Mouse (Mus musculus): ENCODE results near the gene Casd1. TPM values are rescaled to one million over a fixed set of nuclear protein-coding genes. Genes with fewer than 3 reads are reported as not detected.

Gene Casd1
- polyA plus RNA-seq (2017; shearing (Covaris generic)) = 1 to 10 TPM; 6.4 to 10.0 TPM

DNA sequence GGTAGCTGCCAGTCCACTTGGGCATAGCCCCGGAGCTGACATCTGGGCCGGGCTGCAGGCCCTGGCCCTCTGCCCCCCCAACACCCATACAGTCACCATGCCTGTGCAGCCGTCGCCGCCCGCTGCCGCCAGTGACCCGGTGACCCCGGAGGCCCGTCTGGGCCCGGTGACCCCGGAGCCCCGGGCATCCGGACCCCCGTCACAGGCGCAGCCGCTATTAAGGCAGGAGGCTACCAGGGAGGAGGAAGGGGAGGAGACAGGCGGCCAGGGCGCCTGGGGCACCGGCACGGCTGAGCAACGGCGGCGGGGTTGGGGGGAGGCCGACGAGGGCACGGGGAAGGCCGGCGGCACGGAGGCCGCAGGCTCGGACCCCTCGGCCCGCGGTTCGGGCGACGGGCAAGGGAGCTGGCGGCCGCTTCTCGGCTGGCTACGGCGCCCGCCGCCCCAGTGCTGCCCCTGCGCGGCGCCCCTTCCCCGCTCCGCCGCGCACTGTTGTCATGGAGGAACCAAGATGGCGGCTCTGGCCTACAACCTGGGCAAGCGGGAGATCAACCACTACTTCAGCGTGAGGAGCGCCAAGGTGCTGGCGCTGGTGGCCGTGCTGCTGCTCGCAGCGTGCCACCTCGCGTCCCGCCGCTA lies at the start of gene Casd1:
TSS of gene Casd1 (plus strand) at position 182 of the 639 bp plus-strand sequence.
- peak; percentile 76 for ATAC-seq

DNA sequence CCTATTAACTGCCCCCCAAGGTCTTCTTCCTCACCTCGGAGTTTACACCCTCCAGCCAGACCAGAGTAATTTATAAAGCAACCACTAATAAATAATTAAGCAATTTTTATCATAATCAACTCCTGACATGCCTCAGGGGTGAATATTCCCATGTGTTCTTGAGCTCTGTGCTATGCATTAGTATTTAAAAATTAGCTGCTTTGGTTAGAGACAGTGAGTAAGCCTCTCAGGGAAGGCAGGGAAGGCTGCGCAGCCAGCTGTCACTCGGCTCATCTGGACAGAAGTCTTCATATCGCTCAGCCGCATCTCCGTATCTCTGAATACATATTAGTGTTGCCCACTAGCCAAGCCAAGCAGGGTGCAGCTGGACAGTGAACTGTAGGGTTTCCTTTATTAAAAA lies 45.3 kb upstream of the Casd1 start:
- no peak for ATAC-seq

DNA sequence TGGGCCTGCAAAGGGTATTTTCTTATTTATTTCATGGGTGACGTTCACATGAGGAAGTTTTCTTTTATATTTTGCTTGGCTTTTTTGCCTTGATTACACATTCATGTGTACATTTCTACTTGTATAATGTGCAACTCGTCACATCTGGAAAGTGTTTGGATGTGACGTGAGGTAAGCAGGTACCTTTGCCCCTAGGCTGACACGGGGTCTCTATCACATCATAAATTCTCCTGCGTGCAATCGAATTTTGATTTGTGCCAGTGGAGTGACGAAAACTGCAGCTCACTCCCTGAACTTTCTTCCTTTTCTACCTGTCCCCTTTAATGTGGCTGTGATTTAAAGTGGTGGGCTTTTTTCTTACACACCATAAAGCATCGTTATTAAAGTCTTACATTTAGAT lies 43.6 kb upstream of the Casd1 start:
- ATAC-seq = no peak

DNA sequence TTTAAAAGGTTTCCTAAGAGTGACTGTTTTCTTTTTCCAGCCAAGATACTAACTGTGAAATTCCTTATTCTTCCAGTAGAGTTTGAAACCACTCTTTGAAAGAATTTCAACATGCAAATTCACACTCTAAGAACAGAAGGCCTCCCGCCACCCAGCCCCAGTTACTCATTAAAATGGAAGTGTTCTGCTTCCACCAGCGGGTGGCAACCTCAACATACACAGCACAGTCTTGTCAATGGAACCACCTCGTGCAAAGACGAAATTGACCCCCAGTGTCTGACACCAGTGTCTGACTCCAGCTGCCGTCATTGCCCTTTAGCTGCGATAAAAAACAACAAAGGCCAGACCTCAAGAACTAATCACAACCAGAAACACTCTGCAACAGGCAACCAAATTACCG lies 43.0 kb upstream of the Casd1 start:
- ATAC-seq = no peak

DNA sequence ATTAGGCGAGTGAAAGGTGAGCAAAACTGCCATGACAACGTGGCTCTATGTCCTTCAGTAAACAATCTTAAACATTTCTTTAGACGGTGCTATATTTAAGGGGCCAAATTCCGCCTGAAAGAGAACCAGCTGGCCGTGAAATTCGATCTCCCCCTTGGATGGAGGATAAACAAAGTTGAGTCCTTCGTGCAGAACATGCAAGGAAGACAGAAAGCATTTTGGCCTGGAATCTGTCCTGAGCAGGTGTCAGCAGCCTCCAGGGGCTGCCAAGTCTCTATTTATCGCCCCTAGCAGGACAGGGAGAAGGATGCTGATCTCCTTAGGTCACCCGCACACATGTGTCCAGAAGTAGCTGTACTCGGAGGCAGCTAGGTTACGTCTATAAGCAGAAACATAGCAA lies 39.5 kb upstream of the Casd1 start:
- ATAC-seq = no peak

DNA sequence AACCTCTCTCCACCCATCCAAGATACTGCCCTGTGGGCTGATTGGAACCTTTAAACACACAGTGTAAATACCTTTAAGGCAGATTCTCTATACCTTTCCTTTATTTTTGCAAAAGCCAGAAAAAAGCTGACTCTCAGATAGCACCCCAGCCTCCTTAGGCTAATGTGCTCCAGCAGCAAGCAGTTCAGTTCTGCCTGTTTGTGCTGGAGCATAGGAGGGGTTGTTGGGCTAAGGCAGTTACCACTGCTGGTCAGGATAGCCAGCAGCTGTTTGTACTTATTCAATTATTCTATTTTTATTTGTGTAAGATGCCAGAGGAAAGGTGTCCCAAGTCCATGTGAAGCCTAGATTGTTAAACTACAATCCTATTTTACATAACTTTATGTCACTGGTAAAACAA lies 39.0 kb upstream of the Casd1 start:
- no peak for ATAC-seq

DNA sequence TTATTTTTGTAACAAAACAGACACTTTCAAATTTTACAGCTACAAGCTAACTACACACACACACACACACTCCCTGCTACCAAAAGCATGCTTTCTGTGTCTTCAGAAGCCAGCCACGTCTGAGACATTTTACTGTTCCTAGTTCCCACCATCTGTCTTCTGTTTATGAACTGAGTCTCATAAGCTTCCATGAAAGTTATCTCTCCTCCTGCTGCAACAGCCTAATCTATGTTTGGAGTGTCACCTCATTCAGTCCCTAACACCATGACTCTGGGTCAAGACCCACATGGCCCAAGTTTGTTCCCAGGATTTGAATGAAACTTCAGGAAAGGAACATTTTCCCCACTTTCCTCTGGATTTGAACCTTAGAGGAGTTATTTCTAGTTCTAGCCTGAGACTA lies 38.2 kb upstream of the Casd1 start:
- no peak for ATAC-seq

DNA sequence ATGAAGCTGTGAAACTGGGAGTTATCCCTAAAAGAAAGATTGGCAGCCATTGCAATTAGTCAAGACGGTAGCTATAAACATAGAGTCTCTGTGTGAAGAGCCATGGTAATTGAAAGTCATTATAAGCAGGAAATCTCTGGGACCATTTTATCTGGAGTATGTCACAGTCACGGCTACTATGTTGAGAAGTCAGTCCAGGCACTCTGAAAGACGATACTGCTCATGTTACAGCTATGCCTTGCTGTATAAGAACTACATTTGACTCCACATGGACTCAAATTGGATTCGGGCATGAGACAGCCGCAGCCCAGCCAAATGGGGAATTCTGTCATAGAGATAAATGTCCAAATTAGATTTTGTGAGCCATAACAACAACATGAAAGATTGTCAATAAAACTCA lies 37.2 kb upstream of the Casd1 start:
- ATAC-seq = no peak

DNA sequence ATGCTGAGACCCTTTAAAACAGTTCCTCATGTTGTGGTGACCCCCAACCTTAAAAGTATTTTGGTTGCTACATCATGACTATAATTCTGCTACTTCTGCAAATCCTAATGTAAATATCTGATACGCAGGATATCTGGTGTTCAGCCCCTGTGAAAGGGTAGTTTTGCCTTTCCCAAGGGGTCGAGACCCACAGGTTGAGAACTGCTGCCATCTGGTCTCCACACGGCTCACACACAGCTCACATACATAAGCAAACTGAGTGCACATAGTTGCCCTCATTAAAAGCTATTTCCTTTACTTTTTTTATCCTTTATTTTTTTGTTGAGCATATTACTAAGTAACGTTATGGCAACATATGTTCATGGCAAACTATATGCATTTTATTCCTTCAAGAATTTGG lies 30.2 kb upstream of the Casd1 start:
- ATAC-seq = no peak

DNA sequence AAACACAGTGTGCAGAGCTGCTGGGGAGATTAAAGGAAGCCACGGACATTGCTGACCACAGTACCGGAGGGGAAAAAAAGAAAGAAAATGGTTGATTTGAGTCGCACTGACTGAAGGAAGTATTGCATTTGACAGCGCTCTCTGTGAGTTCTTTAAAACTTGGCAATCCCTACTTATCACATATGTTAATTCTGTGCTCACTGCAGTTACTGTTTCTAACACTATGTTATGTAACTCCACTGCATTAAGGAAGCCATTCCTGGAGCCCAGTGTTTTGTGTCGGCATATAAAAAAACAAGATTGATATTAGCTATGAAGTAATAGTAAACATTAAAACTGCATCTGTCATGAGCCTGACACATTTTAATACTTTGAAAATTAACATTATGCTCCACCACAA lies 22.9 kb upstream of the Casd1 start:
- no peak for ATAC-seq

DNA sequence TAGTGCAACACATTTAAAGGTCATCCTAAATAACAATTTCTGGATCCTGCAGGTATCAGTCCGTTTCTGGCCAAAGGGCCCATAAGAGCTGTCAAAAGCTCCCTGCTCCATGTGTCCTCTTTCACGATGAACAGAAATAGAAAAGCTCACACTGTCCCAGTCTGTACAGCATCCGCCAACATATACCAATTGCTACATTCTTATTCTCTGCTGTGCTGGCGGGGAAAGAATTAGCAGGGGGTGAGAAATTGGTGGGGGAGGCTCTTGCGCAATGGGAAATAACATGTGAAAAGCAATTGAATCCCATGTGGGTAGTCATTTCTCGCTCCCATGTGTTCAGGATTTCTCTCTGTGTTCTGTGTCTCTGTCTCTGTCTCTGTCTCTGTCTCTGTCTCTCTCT lies 22.3 kb upstream of the Casd1 start:
- ATAC-seq = no peak

DNA sequence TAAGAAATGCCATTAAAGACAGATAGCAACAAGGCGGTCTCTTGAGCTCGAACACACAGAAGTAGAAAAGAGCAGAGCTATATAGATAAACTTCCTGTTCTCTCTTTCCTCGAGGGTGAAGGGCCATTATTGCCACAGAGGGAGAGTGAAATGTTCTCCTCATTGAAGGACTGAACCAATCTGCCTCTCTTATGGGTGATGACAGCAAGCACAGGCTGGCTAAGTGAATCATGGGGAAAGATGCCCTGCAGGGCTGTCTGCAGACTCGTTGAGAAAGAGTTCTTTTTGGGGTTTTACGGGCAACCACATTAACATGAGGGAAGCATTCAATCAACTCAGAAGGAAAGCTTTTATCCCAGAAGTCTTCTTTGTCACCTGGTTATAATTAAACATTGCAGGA lies 21.0 kb upstream of the Casd1 start:
- no peak for ATAC-seq

DNA sequence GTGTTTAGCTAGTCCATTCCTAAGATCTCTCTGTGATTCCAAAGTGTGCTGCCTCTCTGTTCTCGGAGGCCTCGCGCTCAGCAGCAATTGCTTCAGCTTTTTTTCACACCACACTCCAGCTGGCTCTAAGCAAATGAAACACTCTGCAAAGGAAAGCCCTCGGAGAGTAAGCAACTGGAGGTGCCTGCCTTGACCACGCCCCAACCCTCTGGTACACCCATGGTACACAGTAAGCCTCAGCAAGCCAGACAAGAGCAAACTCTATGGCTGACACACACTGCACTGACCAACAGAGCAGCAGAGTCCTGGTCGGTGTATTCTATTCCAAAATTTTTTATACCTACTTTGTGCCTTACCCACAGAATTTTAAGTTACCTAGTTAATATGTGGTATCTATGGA lies 17.2 kb upstream of the Casd1 start:
- ATAC-seq = no peak

DNA sequence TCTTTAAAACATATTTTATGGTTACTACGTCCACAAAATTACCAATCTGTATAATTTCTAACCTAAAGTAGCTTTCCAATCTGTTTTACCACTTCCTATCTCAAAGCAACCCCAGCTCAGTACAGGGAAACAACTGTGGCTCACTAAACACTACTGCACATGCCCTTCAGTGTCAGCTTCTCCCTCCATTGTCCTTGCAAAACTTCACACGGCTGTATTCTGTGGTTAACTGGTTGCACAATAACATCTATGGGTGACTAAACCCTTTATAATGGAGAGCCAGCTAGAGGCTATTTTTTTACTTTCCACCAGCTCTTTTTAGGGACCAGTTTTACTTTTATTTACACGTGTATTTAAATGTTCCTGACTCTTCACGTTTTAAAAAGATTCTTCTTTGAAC lies 12.7 kb upstream of the Casd1 start:
- no peak for ATAC-seq

DNA sequence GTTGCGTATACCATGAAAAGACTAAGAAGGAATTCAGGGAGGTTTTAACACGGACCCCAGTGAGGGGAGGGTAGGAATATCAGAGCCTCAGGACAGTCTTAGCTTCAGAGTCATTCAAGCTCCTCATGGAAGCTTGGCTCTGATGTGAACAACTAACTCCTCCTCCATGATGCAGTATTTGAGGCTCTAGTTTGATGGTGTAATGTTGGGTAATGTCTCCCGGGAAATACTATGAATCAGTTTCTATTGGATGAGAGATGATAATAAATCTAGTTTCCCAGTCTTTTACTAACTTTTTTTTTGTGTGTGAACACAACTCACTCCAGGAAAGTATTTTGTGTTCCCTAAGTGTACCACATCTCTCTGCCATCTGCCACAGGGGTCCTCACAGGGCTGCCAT lies 11.9 kb upstream of the Casd1 start:
- no peak for ATAC-seq

DNA sequence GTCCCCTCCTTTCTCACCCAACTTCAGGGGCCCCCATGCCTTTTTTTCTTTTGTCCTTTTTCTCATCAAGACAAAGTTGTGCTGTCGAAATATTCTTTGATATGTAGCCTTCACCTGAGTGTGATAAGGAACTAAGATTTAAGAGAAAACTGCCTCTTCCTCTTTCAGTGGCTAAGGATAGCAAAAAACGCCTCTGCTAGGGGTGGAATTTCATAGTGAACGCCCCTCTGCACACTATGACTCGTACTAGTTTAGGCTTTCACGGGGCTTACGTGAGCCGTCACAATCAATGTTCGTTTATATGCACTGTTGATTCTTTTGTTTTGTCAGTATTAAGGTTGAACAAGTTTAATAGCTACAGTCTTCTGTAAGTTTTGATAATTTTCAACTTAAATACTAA lies 10.6 kb upstream of the Casd1 start:
- ATAC-seq = no peak

DNA sequence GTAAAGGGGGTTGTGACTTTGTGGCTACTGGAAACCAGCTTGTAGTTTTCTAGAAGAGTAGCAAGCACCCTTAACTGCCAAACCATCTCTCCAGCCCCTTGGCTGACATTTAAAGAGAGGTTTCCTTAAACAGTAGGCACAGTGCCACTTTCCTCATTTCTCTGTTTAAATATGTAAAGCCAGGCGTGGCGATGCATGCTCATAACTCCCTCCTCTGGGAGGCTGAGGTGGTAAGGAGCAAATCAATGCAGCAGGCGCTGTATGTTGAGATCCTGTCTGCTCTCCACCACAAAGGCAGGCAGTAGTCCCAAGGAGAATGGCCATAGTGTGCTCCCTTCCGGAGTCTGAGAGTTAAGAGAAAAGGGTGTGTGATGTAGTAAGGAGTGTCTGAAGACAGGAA lies 2.9 kb upstream of the Casd1 start:
- no peak for ATAC-seq

DNA sequence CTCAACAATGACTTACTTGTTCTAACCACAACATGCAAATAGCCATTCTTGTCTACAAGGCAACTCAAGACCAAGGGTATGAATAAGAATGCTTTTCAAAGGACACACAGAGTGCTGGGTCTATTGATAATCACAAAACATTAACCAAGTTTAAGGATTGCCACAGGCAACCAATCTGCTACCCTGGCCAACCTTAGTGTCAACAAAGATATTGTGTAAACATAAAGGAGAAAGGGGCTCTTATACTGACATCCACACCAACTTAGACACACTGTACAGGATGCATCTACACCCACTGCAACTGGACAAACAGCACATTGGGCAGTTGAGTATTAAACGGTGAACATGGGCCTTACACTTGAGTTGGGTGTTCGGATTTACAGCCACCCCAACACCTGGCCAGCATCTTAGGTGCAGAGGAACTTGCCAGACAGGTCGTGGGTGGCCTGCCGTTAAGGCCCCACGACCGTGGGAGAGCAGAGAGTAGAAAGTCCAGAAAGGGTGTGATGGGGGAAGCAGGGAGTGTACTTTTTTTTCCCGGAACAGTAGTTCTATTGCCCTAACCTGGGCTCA lies 468 bp upstream of the Casd1 start:
- no peak for ATAC-seq

DNA sequence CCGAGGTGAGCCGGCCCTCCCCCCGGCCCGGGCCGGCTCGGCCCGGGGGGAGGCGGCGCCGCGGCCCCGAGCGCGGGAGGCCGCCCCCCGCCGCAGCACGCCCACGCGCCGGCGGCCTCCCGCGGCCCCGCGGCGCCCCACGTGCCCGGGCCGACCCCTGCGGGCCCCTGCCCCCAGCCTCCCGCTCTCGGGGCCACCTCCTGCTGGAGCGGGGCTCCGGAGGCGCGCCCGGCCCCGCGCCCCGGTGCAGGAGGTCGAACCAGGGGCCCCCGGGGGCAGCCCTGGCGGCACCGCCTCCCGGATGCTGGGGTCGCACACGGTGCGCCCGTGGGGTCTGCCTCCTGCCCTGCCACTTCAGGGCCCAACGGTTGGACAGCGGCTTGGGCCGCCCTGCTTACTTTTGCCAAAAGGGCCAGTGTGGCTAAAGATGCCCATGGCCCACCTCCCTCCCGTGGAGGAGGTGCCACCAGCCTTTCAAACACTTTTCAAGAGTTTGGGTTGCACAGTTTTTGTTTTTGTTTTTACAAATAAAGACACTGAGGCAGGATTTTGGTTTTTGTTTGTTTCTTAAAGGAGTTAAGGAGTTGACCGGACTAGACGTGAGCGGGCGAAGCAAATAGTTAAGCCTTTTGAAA lies 775 bp downstream of the Casd1 start:
- ATAC-seq = peak; percentile 38

DNA sequence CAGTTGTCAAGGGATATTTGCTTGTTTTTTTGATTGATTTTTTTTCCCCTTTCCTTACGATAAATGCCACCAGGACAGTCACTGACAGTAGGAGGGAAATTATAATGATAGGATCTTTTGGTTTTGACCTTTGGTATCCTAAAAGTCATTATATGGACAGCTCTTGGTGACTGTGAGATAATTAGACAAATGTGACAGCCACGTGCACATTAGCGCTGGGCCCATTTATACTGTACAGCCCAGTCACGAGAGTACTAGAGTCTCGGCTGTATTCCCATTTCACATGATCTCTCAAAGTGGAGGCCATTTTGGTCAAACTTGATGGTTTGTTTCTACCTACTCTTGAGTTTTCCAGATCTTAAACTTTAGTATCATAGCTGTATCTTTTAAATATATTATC lies 1.4 kb downstream of the Casd1 start:
- no peak for ATAC-seq

DNA sequence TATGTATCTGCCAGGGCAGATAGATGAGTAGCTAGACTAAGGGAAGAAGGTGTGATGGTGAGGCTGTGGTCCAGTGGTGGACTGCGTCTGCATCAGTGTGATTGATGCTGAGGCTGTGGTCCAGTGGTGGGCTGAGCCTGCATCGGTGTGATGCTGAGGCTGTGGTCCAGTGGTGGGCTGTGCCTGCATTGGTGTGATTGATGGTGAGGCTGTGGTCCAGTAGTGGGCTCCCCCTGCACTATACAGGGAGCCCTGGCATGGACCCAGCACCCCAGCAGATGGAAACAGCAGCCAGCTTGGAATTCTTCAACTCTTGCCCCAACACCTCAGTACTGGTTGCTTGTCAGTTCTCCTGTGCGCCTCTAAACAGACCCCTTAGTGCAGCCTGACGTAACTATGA lies 5.8 kb downstream of the Casd1 start:
- no peak for ATAC-seq

DNA sequence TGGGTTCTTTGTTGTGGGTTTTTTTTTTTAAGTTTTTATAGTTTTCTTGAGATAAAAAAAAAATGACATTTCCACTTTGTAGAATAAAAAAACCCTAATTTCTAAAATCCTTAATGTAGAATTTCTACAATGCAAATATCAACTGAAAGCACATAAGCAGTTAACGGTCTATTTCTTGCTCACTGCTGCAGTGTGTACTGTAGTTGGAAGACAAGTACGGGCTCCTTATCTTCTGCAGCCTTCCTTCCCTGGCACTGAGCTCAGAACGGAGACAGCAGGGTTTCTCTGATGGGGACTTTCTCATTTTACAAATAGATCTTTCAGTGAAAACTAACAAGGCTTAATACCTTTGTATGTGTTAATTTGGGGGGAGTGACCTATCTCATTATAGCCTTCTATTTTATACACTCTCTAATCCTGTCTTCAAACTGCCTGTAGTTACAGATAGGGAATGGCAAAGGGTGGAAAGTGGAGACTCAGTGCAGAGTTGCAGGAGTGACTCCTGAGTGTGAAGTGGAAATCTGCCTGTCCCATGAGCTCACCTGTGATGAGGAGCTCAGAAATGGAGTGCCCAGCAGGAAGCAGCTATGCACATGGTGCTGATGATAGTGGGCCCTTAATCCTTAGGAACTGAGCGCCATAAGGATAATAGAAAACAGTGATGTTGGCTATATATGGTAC lies 9.7 kb downstream of the Casd1 start:
- no peak for ATAC-seq

DNA sequence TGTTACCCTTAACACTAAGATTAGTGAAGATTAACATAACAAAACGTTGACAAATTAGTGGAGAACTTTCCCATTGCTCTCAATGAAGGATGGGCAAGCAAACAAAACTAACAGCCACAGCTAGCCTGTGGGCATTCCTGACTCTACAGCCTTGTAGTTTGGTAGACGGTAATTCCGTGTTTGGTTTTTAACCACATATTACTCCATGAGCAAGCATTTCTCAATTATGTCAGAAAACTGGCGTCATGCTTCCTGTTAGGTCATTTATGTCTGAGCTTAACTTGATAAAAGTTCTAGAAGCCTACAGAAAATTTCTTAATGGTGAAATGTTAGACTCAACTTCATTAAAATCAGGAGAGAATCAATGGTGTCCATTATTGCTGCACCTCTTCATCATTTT lies 11.2 kb downstream of the Casd1 start:
- ATAC-seq = no peak

DNA sequence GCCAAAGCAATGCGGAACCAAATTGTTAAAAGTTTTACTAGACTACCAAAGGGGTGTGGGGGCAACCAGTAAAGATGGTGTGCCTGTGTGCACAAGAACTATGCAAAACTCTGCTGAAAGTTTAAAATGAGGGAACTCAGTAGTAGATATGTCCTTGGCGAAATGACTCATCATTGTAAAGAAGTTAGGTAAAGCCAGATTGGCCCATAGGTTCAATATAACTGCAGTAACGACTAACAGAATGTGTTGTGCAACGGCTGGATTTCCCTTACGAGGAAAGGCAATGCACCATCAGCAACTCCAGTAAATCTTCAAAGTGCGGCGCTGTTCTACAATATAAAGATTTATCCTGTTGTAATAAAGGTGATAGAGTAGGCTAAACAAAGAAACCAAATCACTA lies 11.8 kb downstream of the Casd1 start:
- no peak for ATAC-seq

All from activated CD4-positive, CD25-positive, alpha-beta regulatory T cell, adult 4 months (primary cell).